ENCODE assay signal across 14 mouse cellular contexts in genomic region chr1:170656518-170657227, GRCm38 (mm10). TPM values are rescaled to one million over a fixed set of nuclear protein-coding genes. Genes with fewer than 3 reads are reported as not detected.
DNase-seq lines count a peak whose midpoint lies in the region; ATAC-seq and TF ChIP-seq lines count a peak whose summit lies in the region.
"Had no signal": no experiment of that assay in that cellular context is flagged by ENCODE, and none has a peak within 500 bp of the region (broad histone marks: within the 10 kb centered on the region; RNA-seq: fewer than 3 reads in every experiment).

No protein-coding gene starts in this region.

- peaks cover 38% of the 10 kb centered on the region for H3K4me1 ChIP-seq in hindbrain, embryonic 10.5 days (replicated peaks)
- H3K4me1 ChIP-seq in hindbrain, postnatal 0 days (ENCODE audit: insufficient read depth, low read length): peaks cover 3% of the 10 kb centered on the region; the same call in 1 of the 2 replicates
- H3K4me1 ChIP-seq in forebrain, embryonic 15.5 days: peaks cover 28% of the 10 kb centered on the region
- no peaks in the 10 kb centered on the region for H3K4me1 ChIP-seq in liver, embryonic 16.5 days (ENCODE audit: control insufficient read depth, low read depth, low read length)

- no peaks in the 10 kb centered on the region for H3K79me3 ChIP-seq in C2C12 (ENCODE audit: low read depth)

- H3ac ChIP-seq in C2C12 (ENCODE audit: control insufficient read depth, insufficient read length, low read depth): no peak overlapping the region

- no peak overlapping the region for H3K9ac ChIP-seq in hindbrain, postnatal 0 days (replicated peaks; ENCODE audit: low read length)
- H3K9ac ChIP-seq in forebrain, embryonic 15.5 days (replicated peaks): no peak overlapping the region
- no peak overlapping the region for H3K9ac ChIP-seq in liver, embryonic 16.5 days (ENCODE audit: low read depth, low read length)
- H3K9ac ChIP-seq: hindbrain, embryonic 12.5 days had no signal

- no peaks in the 10 kb centered on the region for H3K79me2 ChIP-seq in C2C12 (ENCODE audit: control insufficient read depth, insufficient read depth)

- no peak for TF ChIP-seq CTCF in hindbrain, postnatal 0 days (IDR thresholded peaks at IDR 0.05; ENCODE audit: low read depth)
- TF ChIP-seq CTCF in C2C12 (IDR thresholded peaks at IDR 0.05; ENCODE audit: control insufficient read depth, insufficient read depth, insufficient read length): no peak

- H3K27me3 ChIP-seq in hindbrain, embryonic 10.5 days (ENCODE audit: insufficient read depth, poor library complexity, severe bottlenecking): no peaks in the 10 kb centered on the region
- H3K27me3 ChIP-seq in hindbrain, postnatal 0 days (ENCODE audit: insufficient read depth, low read length): no peaks in the 10 kb centered on the region
- no peaks in the 10 kb centered on the region for H3K27me3 ChIP-seq in C2C12 (ENCODE audit: control insufficient read depth, insufficient read depth, insufficient read length)
- H3K27me3 ChIP-seq in forebrain, embryonic 15.5 days: no peaks in the 10 kb centered on the region
- H3K27me3 ChIP-seq in liver, embryonic 16.5 days (ENCODE audit: control insufficient read depth, insufficient read depth, low read depth, low read length): no peaks in the 10 kb centered on the region
- H3K27me3 ChIP-seq: hindbrain, embryonic 12.5 days had no signal

- H3K36me3 ChIP-seq in hindbrain, embryonic 10.5 days: no peaks in the 10 kb centered on the region
- H3K36me3 ChIP-seq in hindbrain, postnatal 0 days (ENCODE audit: insufficient read depth, low read length): no peaks in the 10 kb centered on the region
- no peaks in the 10 kb centered on the region for H3K36me3 ChIP-seq in C2C12 (ENCODE audit: control insufficient read depth, insufficient read depth)
- no peaks in the 10 kb centered on the region for H3K36me3 ChIP-seq in forebrain, embryonic 15.5 days
- no peaks in the 10 kb centered on the region for H3K36me3 ChIP-seq in liver, embryonic 16.5 days (ENCODE audit: control insufficient read depth, insufficient read depth)
- H3K36me3 ChIP-seq: G1E; hindbrain, embryonic 12.5 days had no signal

- DNase-seq in hindbrain, embryonic 10.5 days (ENCODE audit: low spot score): no peak
- no peak for DNase-seq in hindbrain, postnatal 0 days (ENCODE audit: low spot score)
- DNase-seq in lung, postnatal 10 days: no peak
- no peak for DNase-seq in right cerebral cortex, adult 2 months (ENCODE audit: low spot score in 2 of 2)
- DNase-seq: cerebellum, adult 8-10 months; kidney, adult 8-10 months; kidney, postnatal 36 days; lung, postnatal 14 days; right cerebral cortex, postnatal 14 days had no signal

- H3K4me2 ChIP-seq in hindbrain, postnatal 0 days (ENCODE audit: low read depth, low read length): no peak overlapping the region
- no peak overlapping the region for H3K4me2 ChIP-seq in forebrain, embryonic 15.5 days (replicated peaks)
- no peak overlapping the region for H3K4me2 ChIP-seq in liver, embryonic 16.5 days (ENCODE audit: low read depth, low read length)
- H3K4me2 ChIP-seq: hindbrain, embryonic 12.5 days had no signal

- 74% methylated on average over 11 of the region's 11 CpGs for WGBS in hindbrain, embryonic 10.5 days
- WGBS in hindbrain, postnatal 0 days: 64% methylated on average over 11 of the region's 11 CpGs
- 70% methylated on average over 11 of the region's 11 CpGs for WGBS in forebrain, embryonic 15.5 days
- WGBS in liver, embryonic 16.5 days (ENCODE audit: insufficient replicate concordance): 53% methylated on average over 11 of the region's 11 CpGs

- no peaks in the 10 kb centered on the region for H3K9me3 ChIP-seq in hindbrain, embryonic 10.5 days
- no peaks in the 10 kb centered on the region for H3K9me3 ChIP-seq in hindbrain, postnatal 0 days (ENCODE audit: low read length)
- no peaks in the 10 kb centered on the region for H3K9me3 ChIP-seq in forebrain, embryonic 15.5 days
- no peaks in the 10 kb centered on the region for H3K9me3 ChIP-seq in liver, embryonic 16.5 days (replicated peaks; ENCODE audit: control insufficient read depth, low read length)
- H3K9me3 ChIP-seq: G1E; hindbrain, embryonic 12.5 days had no signal

- peak overlapping the region; percentile 83 for H3K27ac ChIP-seq in hindbrain, embryonic 10.5 days
- H3K27ac ChIP-seq in hindbrain, postnatal 0 days: no peak overlapping the region
- H3K27ac ChIP-seq in forebrain, embryonic 15.5 days (replicated peaks): peak overlapping the region; percentile 75; the same call in 1 of the 2 replicates
- no peak overlapping the region for H3K27ac ChIP-seq in liver, embryonic 16.5 days (ENCODE audit: low read length)
- H3K27ac ChIP-seq: hindbrain, embryonic 12.5 days had no signal

- H3K4me3 ChIP-seq in hindbrain, embryonic 10.5 days: no peak overlapping the region
- no peak overlapping the region for H3K4me3 ChIP-seq in hindbrain, postnatal 0 days (ENCODE audit: low read length)
- H3K4me3 ChIP-seq in C2C12 (ENCODE audit: insufficient read depth, poor library complexity, severe bottlenecking): no peak overlapping the region
- no peak overlapping the region for H3K4me3 ChIP-seq in forebrain, embryonic 15.5 days
- H3K4me3 ChIP-seq in liver, embryonic 16.5 days (ENCODE audit: low read depth, low read length): no peak overlapping the region
- H3K4me3 ChIP-seq: hindbrain, embryonic 12.5 days had no signal

- ATAC-seq in hindbrain, postnatal 0 days: no peak
- peak; percentile 57 for ATAC-seq in forebrain, embryonic 15.5 days (replicated peaks)
- peak; percentile 59 for ATAC-seq in liver, embryonic 16.5 days (ENCODE audit: low read depth)

TF ChIP-seq in C2C12, 6 proteins besides CTCF, POLR2A, EP300 and RAD21:
- TF ChIP-seq FOSL1 (IDR thresholded peaks at IDR 0.05; ENCODE audit: insufficient read depth, low read length, poor library complexity, severe bottlenecking) (no peak), MYOG (IDR thresholded peaks at IDR 0.05; ENCODE audit: control insufficient read depth, extremely low read depth, insufficient read length) (no peak), MYOD1 (IDR thresholded peaks at IDR 0.05; ENCODE audit: control insufficient read depth, insufficient read length, low read depth) (peak; percentile 86), USF1 (IDR thresholded peaks at IDR 0.05; ENCODE audit: low read depth) (no peak)

RNA-seq across cellular contexts. Expression of gene Olfml2b, which starts 12.3 kb away (rescaled TPM):
- polyA plus RNA-seq in hindbrain, embryonic 10.5 days (2016; fragmentation: Nextera tagmentation; extraction: Ambion mirVana): 5.7 and 5.9 TPM in 2 replicates
- total RNA-seq in hindbrain, postnatal 0 days (2014; rRNA removed): 7.1 and 7.3 TPM in 2 replicates
- 2.7 and 3.9 TPM in 2 replicates for polyA plus RNA-seq in hindbrain, postnatal 0 days (2015; fragmentation: Nextera tagmentation; extraction: Ambion mirVana)
- 15.0 TPM for polyA plus RNA-seq in C2C12 (2012; fragmentation: generic; extraction: Trizol)
- polyA plus RNA-seq in forebrain, embryonic 15.5 days (2015; fragmentation: Nextera tagmentation; extraction: Ambion mirVana): 10.1 and 11.4 TPM in 2 replicates
- 3.3 and 3.4 TPM in 2 replicates for polyA plus RNA-seq in liver, embryonic 16.5 days (2015; fragmentation: Nextera tagmentation; extraction: Ambion mirVana)
- polyA plus RNA-seq: G1E had no signal

Comparison
In these comparisons a context has a peak if more than half of its experiments do, and no peak if none do; other contexts are left out.
1. H3K27ac ChIP-seq: peak in hindbrain, embryonic 10.5 days (single experiment) and forebrain, embryonic 15.5 days (single experiment); none in hindbrain, postnatal 0 days (single experiment) and liver, embryonic 16.5 days (single experiment).